Mouse (Mus musculus): ENCODE results near the gene Zranb1.

DNA sequence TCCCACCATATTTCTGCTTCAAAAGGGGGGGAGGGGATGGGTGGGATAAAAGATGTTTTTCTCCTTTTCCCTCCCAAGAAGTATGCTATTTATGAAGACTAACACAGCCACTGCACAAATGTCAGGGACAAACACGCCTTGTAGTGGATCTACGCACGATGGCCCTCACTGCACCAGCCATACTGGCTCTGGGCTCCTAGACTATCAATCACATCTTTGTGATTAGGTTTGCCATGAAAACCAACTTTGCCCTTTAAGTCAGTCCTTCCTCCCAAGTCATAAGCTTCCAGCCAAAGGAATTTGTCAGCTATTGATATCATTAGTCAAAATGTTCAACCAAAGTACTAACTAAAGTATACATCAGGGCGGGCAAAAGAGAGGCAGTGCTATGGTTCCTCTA lies 97.0 kb downstream of the Zranb1 start:
- TF ChIP-seq MAFK (IDR thresholded peaks at IDR 0.05; ENCODE audit: insufficient read depth, low read depth, low read length), result no peak
- TF ChIP-seq ZC3H11A (IDR thresholded peaks at IDR 0.05; ENCODE audit: borderline replicate concordance, low read depth, low read length), result no peak
- no peak for TF ChIP-seq CHD2 (IDR thresholded peaks at IDR 0.05; ENCODE audit: low read depth, low read length)

All from ES-E14 (cell line).